Mouse (Mus musculus): Measurements from ENCODE around the gene Dad1. TPM values are rescaled to one million over a fixed set of nuclear protein-coding genes. Genes with fewer than 3 reads are reported as not detected.
"Not testable (repeated sequence)": the region's sequence is repeated elsewhere in the genome, so short reads cannot be mapped to it uniquely, and the experiment has no call there.

The Dad1 gene
- polyA plus RNA-seq, 1 experiment from 2014 or later: 270 TPM

DNA sequence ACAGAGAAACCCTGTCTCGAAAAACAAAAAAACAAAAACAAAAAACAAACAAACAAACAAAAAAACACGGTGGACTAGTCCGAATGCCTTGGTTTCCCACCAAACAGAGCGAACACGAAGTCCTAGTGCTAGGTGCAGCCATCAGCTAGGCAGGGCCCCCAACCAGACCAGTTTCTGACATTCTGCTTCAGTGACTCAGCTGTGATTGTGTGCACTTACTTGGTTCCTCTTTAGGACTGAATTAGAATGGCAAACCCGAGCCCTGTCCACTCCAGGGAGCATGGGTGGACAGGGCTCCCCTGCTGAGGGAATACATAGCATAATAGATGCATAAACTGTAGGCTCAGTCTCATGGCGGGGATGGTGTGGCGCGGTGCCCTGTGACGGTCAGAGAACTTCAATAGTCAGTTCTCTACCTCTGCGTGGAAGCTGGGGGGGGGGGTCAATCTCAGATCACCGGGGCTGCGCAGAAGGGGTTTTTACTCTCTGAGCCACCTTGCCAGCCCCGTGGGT lies 23.2 kb downstream of the Dad1 start:
- ATAC-seq (ENCODE audit: insufficient number of reproducible peaks, insufficient read depth, low FRiP score, low TSS enrichment): no peak
- H3K4me2 ChIP-seq (replicated peaks): no peak overlapping the region
- no peaks in the 10 kb centered on the region for H3K27me3 ChIP-seq
- no peaks in the 10 kb centered on the region for H3K9me3 ChIP-seq
- H3K27ac ChIP-seq: no peak overlapping the region
- H3K4me1 ChIP-seq: peaks cover 18% of the 10 kb centered on the region
- H3K9ac ChIP-seq: no peak overlapping the region
- peaks cover 5% of the 10 kb centered on the region for H3K36me3 ChIP-seq
- WGBS: 89% methylated on average over 14 of the region's 14 CpGs
- no peak overlapping the region for H3K4me3 ChIP-seq

DNA sequence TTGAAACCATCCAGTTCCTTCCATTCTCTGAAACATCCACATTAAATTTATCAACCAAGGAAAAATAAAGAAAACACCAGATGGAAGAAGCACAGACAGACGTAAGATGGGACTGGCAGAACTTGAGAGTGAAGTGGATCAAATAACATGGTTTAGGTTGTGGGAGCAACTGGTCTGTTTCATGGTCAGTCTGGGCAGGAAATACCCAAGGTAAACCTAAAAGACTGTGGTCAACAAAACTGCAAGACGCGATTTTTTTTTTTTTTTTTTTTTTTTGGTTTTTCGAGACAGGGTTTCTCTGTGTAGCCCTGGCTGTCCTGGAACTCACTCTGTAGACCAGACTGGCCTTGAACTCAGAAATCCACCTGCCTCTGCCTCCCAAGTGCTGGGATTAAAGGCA lies 24.1 kb downstream of the Dad1 start:
- 70% methylated on average over 4 of the region's 4 CpGs for WGBS
- not testable (repeated sequence) for H3K36me3 ChIP-seq; H3K9ac ChIP-seq; H3K27ac ChIP-seq; ATAC-seq (ENCODE audit: insufficient number of reproducible peaks, insufficient read depth, low FRiP score, low TSS enrichment); H3K4me2 ChIP-seq (replicated peaks); H3K27me3 ChIP-seq; H3K9me3 ChIP-seq; H3K4me3 ChIP-seq
- H3K4me1 ChIP-seq: peaks cover 18% of the 10 kb centered on the region

GRCm38 (mm10) chr14:54228933-54229713 lies 24.8 kb downstream of the Dad1 start:
- Histone ChIP-seq H3K4me3 (peak overlapping the region; percentile 24), H3K36me3 (no peaks in the 10 kb centered on the region), H3K9me3 (no peaks in the 10 kb centered on the region), H3K27me3 (no peaks in the 10 kb centered on the region), H3K27ac (no peak overlapping the region), H3K4me1 (peaks cover 18% of the 10 kb centered on the region), H3K9ac (no peak overlapping the region), H3K4me2 (replicated peaks) (peak overlapping the region; percentile 53)
- ATAC-seq (ENCODE audit: insufficient number of reproducible peaks, insufficient read depth, low FRiP score, low TSS enrichment): no peak
- 7% methylated on average over 25 of the region's 25 CpGs for WGBS

GRCm38 (mm10) chr14:54228501-54228900 lies 25.4 kb downstream of the Dad1 start:
- Histone ChIP-seq H3K4me2 (replicated peaks) (peak overlapping the region; percentile 53), H3K4me3 (peak overlapping the region; percentile 24), H3K4me1 (peaks cover 13% of the 10 kb centered on the region), H3K36me3 (no peaks in the 10 kb centered on the region), H3K9me3 (no peaks in the 10 kb centered on the region), H3K27me3 (no peaks in the 10 kb centered on the region), H3K27ac (no peak overlapping the region), H3K9ac (no peak overlapping the region)
- ATAC-seq (ENCODE audit: insufficient number of reproducible peaks, insufficient read depth, low FRiP score, low TSS enrichment): no peak
- WGBS: 9% methylated on average over 7 of the region's 7 CpGs

DNA sequence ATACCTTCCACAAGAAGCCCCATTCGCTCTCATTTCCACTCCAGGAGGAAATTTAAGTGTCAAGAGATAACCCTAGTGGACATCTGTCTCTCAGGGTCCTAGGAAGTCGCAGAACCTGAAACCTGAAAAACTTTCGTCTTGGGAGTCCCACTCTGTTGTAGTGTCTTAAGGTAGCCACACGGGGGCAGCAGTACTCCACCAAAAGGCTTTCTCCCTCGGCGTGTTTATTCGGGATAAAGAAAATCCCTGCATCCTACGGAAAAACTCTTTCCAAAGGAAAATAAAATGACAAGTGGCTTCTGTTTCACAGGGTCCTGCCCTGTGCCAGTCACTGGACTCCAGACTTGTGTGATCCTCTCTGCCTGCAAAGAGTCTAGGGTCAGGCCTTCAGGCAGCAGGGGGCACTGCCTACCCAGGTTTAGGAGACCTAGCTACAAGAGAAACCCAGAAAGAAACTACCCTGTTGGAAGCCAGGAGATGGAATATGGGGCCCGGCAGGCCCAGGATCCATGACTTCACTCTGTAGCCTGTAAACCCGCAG lies 25.9 kb downstream of the Dad1 start:
- Histone ChIP-seq H3K27me3 (no peaks in the 10 kb centered on the region), H3K4me1 (peaks cover 7% of the 10 kb centered on the region; the same call in 1 of the 2 replicates), H3K9ac (no peak overlapping the region), H3K4me2 (replicated peaks) (peak overlapping the region; percentile 53), H3K27ac (no peak overlapping the region), H3K9me3 (no peaks in the 10 kb centered on the region), H3K4me3 (peak overlapping the region; percentile 24), H3K36me3 (no peaks in the 10 kb centered on the region)
- ATAC-seq (ENCODE audit: insufficient number of reproducible peaks, insufficient read depth, low FRiP score, low TSS enrichment): no peak
- WGBS: under 1% methylated on average over 10 of the region's 10 CpGs

DNA sequence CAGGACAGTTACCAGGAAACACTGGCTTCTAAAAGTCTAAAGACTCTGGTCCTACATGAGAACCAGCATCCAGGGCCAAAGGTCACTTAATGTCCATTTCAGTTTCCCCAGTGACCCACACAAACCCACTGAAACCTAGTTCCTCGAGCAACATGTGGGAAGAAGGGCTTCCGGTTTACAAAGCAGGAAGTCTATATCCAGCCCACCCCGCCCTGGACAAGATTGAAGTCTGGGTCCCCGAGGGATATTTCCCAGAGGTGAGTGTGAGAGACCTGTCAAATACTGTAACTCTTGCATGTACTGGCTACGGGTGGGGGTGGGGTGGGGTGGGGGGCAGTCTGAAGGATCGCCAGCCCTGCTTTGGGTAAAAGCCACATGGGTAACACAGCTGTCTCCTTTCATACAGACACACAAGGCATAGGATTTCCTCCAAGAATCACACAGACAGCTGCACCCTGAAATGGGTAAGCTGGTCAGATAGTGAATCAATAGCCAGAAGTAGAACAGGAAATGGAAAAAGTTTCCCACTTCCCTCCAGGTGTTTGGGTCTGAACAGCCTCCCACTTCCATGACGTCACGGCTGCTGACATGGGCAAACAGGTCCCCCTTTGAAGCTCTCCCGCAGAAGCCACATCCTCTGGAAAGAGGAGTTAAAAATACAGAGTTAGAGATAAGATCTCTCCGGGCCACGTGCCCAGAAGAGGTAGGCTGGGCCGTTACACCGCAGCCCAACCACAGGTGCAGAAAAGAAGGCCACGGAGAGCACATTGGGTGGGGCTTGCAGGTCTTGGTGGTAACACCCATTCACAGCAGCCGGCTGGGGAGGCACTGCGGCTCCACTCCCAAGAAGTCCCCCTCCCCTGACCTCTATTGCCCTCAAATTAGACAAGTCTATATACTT lies 26.7 kb downstream of the Dad1 start:
- ATAC-seq (ENCODE audit: insufficient number of reproducible peaks, insufficient read depth, low FRiP score, low TSS enrichment): no peak
- WGBS: 42% methylated on average over 16 of the region's 16 CpGs

DNA sequence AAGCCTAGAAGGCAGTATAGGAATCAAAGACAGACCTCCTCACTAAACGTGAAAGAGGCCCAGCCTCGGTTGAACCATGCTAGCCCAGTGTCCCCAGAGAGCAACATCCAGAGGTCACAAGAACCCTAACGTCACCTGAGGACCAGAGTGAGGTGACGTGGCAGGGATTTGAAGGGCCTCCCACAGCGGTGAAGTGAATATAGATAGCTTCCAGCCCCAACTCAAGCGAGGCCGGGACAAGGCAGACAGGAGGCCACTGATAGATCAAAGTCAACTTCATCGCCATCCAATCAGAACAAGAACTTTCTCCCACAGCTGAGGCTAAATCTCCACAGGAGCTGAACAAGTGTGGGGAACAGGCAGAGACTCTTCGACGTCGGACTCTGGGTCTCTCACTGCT lies 28.2 kb downstream of the Dad1 start:
- H3K36me3 ChIP-seq: no peaks in the 10 kb centered on the region
- H3K4me1 ChIP-seq: 0 out of 2 replicates have a peak, but pooled peaks cover 5% of the 10 kb centered on the region
- H3K27me3 ChIP-seq: no peaks in the 10 kb centered on the region
- H3K9me3 ChIP-seq: no peaks in the 10 kb centered on the region
- 79% methylated on average over 11 of the region's 11 CpGs for WGBS
- no peak overlapping the region for H3K4me3 ChIP-seq
- H3K27ac ChIP-seq: no peak overlapping the region
- H3K4me2 ChIP-seq (replicated peaks): no peak overlapping the region
- no peak overlapping the region for H3K9ac ChIP-seq
- ATAC-seq (ENCODE audit: insufficient number of reproducible peaks, insufficient read depth, low FRiP score, low TSS enrichment): no peak

More for the DNA sequence above, 26.7 kb downstream of the Dad1 start:
- Histone ChIP-seq H3K9ac (no peak overlapping the region), H3K4me2 (replicated peaks) (peak overlapping the region; percentile 53), H3K27me3 (no peaks in the 10 kb centered on the region), H3K36me3 (no peaks in the 10 kb centered on the region), H3K4me3 (no peak overlapping the region), H3K4me1 (0 out of 2 replicates have a peak, but pooled peaks cover 5% of the 10 kb centered on the region), H3K27ac (no peak overlapping the region), H3K9me3 (no peaks in the 10 kb centered on the region)

DNA sequence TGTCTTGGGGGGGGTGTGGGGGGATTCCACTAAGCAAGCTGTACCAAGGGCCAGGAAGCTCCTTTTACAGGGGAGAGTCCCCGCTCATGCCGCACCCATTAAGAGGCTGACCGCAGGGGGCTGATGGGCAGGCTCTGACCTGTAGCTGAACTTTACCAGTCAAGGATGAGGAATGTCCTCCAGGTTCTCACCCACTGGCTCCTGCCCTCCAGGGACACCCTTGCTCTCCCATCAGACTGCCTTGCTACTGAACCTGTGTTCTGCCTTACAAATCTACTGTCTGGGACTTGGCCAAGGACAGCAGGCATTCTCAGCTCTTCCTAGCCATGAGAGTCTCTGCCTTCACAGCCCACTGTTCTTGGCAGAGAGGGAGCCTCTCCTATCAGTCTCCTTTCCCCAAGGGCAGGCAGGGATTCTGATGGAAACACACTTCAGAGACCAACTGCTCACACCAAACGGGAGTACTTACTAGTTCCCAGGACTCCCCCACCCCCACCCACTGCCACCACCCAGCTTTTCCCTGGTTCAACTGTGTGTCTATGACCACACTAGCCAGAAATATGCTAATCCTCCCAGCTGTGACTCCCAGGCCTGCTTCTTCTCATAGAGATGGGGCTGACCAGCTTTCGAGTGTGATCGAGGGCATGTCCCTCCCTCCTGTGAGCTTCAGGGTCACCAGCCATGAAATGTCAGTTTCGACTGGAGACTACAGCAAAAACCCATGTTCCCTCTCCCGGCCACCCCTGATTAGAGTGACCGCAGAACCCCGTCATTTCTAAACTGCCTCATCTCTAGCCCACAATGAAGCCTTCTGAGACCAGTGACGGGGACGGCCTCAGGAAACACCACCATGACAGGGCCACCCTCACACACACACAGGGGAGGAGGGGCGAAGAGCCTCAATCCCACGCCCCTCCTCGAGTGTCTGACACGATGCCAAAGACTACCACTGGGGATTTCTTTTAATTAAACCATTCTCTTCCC lies 29.1 kb downstream of the Dad1 start:
- Histone ChIP-seq H3K36me3 (no peaks in the 10 kb centered on the region), H3K27me3 (no peaks in the 10 kb centered on the region), H3K9me3 (no peaks in the 10 kb centered on the region), H3K4me2 (replicated peaks) (no peak overlapping the region), H3K4me3 (no peak overlapping the region), H3K9ac (no peak overlapping the region), H3K27ac (no peak overlapping the region), H3K4me1 (peaks cover 6% of the 10 kb centered on the region; the same call in 1 of the 2 replicates)
- WGBS: 48% methylated on average over 16 of the region's 16 CpGs
- ATAC-seq (ENCODE audit: insufficient number of reproducible peaks, insufficient read depth, low FRiP score, low TSS enrichment): no peak

GRCm38 (mm10) chr14:54224064-54224417 lies 29.9 kb downstream of the Dad1 start:
- no peak overlapping the region for H3K4me2 ChIP-seq (replicated peaks)
- 92% methylated on average over 5 of the region's 5 CpGs for WGBS
- no peaks in the 10 kb centered on the region for H3K9me3 ChIP-seq
- H3K4me1 ChIP-seq: peaks cover 14% of the 10 kb centered on the region
- no peak overlapping the region for H3K4me3 ChIP-seq
- H3K9ac ChIP-seq: no peak overlapping the region
- ATAC-seq (ENCODE audit: insufficient number of reproducible peaks, insufficient read depth, low FRiP score, low TSS enrichment): no peak
- H3K36me3 ChIP-seq: no peaks in the 10 kb centered on the region
- H3K27me3 ChIP-seq: no peaks in the 10 kb centered on the region
- H3K27ac ChIP-seq: no peak overlapping the region

DNA sequence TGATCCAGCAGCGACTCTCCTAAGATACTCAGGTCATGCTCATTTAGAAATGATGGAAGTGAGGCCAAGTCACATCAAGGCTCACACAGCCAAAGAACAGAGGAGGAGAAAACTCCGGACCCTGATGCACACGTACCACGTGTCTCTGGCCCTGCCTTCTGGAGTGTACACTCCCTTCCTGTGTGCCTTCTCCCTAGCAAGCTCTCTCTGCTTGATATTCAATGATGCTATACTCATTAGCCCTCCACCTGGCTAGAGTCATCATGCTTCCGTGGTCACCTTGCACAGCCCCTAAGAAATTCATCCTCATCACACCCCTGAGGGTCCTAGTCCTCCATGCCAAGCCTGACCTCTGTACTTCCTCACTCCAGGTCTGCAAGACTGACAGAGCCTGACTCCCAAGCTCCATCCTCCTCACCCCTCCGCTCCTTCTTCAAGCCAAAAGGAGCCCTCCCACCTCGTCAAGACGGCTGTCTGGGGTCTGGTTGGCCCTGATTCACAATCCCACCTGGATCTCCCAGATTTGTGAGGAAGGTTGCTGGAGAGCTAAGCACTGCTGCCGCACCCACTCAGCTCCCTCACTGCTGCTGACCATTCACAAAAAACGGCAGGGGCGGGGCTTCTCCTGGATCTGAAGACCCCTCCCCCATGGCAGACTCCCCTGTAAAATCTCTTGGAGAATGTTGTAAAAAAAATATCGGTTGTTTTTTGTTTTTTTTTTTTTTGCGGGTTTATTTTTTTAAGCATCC lies 30.4 kb downstream of the Dad1 start:
- Histone ChIP-seq H3K27ac (no peak overlapping the region), H3K9ac (no peak overlapping the region), H3K4me2 (replicated peaks) (no peak overlapping the region), H3K4me1 (peaks cover 16% of the 10 kb centered on the region), H3K27me3 (no peaks in the 10 kb centered on the region), H3K9me3 (no peaks in the 10 kb centered on the region), H3K4me3 (no peak overlapping the region), H3K36me3 (no peaks in the 10 kb centered on the region)
- ATAC-seq (ENCODE audit: insufficient number of reproducible peaks, insufficient read depth, low FRiP score, low TSS enrichment): no peak
- WGBS: 58% methylated on average over 13 of the region's 13 CpGs
